Mouse (Mus musculus) CH12.LX (cell line): ENCODE measurements around the gene Olfr221. TPM values are rescaled to one million over a fixed set of nuclear protein-coding genes. Genes with fewer than 3 reads are reported as not detected.

Experiments used
- DNase-seq: peaks from one replicate; pipeline ENCODE4 v3.0.0-alpha.2; 2013; ENCODE audit errors: extremely low read depth
- H3K27ac ChIP-seq: 2 replicates; pipeline ENCODE4 v1.5.1; 2012; ENCODE audit warnings: low read depth, mild to moderate bottlenecking, control low read depth, moderate library complexity; ENCODE audit not compliant: insufficient read depth
- H3K27me3 ChIP-seq: replicated peaks from 2 replicates; pipeline ENCODE3; 2012; ENCODE audit warnings: inconsistent platforms
- H3K36me3 ChIP-seq, 2 experiments: replicated peaks in 1 of 2; 2 replicates each; pipeline versions ENCODE3 to v1.6.1; 2012; ENCODE audit warnings: inconsistent platforms in 1 of 2, low read length in 1 of 2, mild to moderate bottlenecking in 1 of 2, mixed read lengths in 1 of 2, moderate library complexity in 1 of 2; ENCODE audit not compliant: control insufficient read depth in 1 of 2, insufficient read depth in 1 of 2
- H3K4me1 ChIP-seq, 2 experiments: 2 replicates each; pipeline ENCODE4 v1.6.1; 2012; ENCODE audit warnings: inconsistent platforms in 1 of 2, moderate library complexity in 1 of 2; ENCODE audit not compliant: insufficient read depth in 2 of 2, control insufficient read depth in 1 of 2
- H3K4me2 ChIP-seq: 2 replicates; pipeline ENCODE4 v1.6.1; 2012; ENCODE audit warnings: low read depth, mild to moderate bottlenecking, control low read depth; ENCODE audit not compliant: poor library complexity, insufficient read depth, severe bottlenecking
- H3K4me3 ChIP-seq, 3 experiments: fragments of 150-350 bp in 1 of 3; sonication (generic) in 1 of 3; replicated peaks in 1 of 3; 2 replicates each; pipeline versions ENCODE3 to v1.5.1; 2011 to 2012; ENCODE audit warnings: low read depth in 2 of 3, low read length in 2 of 3, mild to moderate bottlenecking in 2 of 3, moderate library complexity in 2 of 3, control low read depth in 1 of 3, improper control_type of control experiment in 1 of 3, inconsistent platforms in 1 of 3, mixed read lengths in 1 of 3; ENCODE audit not compliant: poor library complexity in 1 of 3
- H3K79me2 ChIP-seq: replicated peaks from 2 replicates; pipeline ENCODE4 v1.6.1; 2012; ENCODE audit warnings: mild to moderate bottlenecking, moderate library complexity; ENCODE audit not compliant: control insufficient read depth, poor library complexity, insufficient read depth, severe bottlenecking; ENCODE audit errors: extremely low read depth
- H3K9ac ChIP-seq: 2 replicates; pipeline ENCODE4 v1.6.1; 2012; ENCODE audit warnings: low read depth, mild to moderate bottlenecking, control low read depth, moderate library complexity; ENCODE audit not compliant: insufficient read depth
- H3K9me3 ChIP-seq: replicated peaks from 2 replicates; pipeline ENCODE3; 2012; ENCODE audit warnings: low read length, inconsistent platforms, mixed read lengths
- BHLHE40 ChIP-seq: IDR thresholded peaks from 2 replicates; pipeline ENCODE4 v1.6.1; 2011; ENCODE audit warnings: mild to moderate bottlenecking, low read depth, low read length, improper control_type of control experiment
- CHD1 ChIP-seq: IDR thresholded peaks from 2 replicates; pipeline ENCODE4 v1.6.1; 2012; ENCODE audit warnings: low read depth, low read length, improper control_type of control experiment, inconsistent platforms
- CTCF ChIP-seq, 2 experiments: IDR thresholded peaks in 1 of 2; conservative IDR thresholded peaks in 1 of 2; 2 replicates each; pipeline ENCODE4 v1.5.1; 2011 to 2012; ENCODE audit warnings: low read depth in 2 of 2, low read length in 2 of 2, improper control_type of control experiment in 1 of 2, inconsistent platforms in 1 of 2, mild to moderate bottlenecking in 1 of 2, moderate library complexity in 1 of 2
- E2F4 ChIP-seq: IDR thresholded peaks from 2 replicates; pipeline ENCODE4 v1.6.1; 2011; ENCODE audit warnings: low read depth, low read length, improper control_type of control experiment; ENCODE audit not compliant: insufficient replicate concordance
- GABPA ChIP-seq: IDR thresholded peaks from 2 replicates; pipeline ENCODE4 v1.6.1; 2012; ENCODE audit warnings: low read depth, low read length, improper control_type of control experiment, inconsistent platforms; ENCODE audit not compliant: insufficient replicate concordance
- JUN ChIP-seq: IDR thresholded peaks from 2 replicates; pipeline ENCODE4 v1.6.1; 2011; ENCODE audit warnings: low read depth, mild to moderate bottlenecking, low read length, improper control_type of control experiment, moderate library complexity; ENCODE audit not compliant: insufficient read depth
- JUND ChIP-seq: conservative IDR thresholded peaks from 2 replicates; pipeline ENCODE4 v1.6.1; 2011; ENCODE audit warnings: low read depth, low read length, improper control_type of control experiment
- MAFK ChIP-seq: IDR thresholded peaks from 2 replicates; pipeline ENCODE4 v1.6.1; 2011; ENCODE audit warnings: low read length, improper control_type of control experiment; ENCODE audit not compliant: insufficient replicate concordance
- MAX ChIP-seq: IDR thresholded peaks from 2 replicates; pipeline ENCODE4 v1.6.1; 2011; ENCODE audit warnings: low read length, improper control_type of control experiment
- MXI1 ChIP-seq: IDR thresholded peaks from 2 replicates; pipeline ENCODE4 v1.6.1; 2011; ENCODE audit warnings: mild to moderate bottlenecking, low read depth, low read length, improper control_type of control experiment
- MYC ChIP-seq: IDR thresholded peaks from 2 replicates; pipeline ENCODE4 v1.6.1; 2011; ENCODE audit warnings: low read depth, mild to moderate bottlenecking, improper control_type of control experiment, low read length
- NRF1 ChIP-seq: IDR thresholded peaks from 2 replicates; pipeline ENCODE4 v1.6.1; 2014; ENCODE audit warnings: low read depth, mild to moderate bottlenecking, inconsistent platforms, low read length, improper control_type of control experiment, moderate library complexity
- PAX5 ChIP-seq: IDR thresholded peaks from 2 replicates; pipeline ENCODE4 v1.6.1; 2012; ENCODE audit warnings: low read length, inconsistent platforms, mixed read lengths
- POLR2A ChIP-seq: IDR thresholded peaks from 2 replicates; pipeline ENCODE4 v1.6.1; 2011; ENCODE audit warnings: low read depth, mild to moderate bottlenecking, improper control_type of control experiment, low read length
- POLR2AphosphoS2 ChIP-seq: IDR thresholded peaks from 2 replicates; pipeline ENCODE4 v1.6.1; 2011; ENCODE audit warnings: low read depth, low read length, improper control_type of control experiment
- RAD21 ChIP-seq: IDR thresholded peaks from 2 replicates; pipeline ENCODE4 v1.6.1; 2011; ENCODE audit warnings: low read depth, mild to moderate bottlenecking, low read length, improper control_type of control experiment, moderate library complexity
- RCOR1 ChIP-seq: conservative IDR thresholded peaks from 2 replicates; pipeline ENCODE4 v1.6.1; 2012; ENCODE audit warnings: low read depth, mild to moderate bottlenecking, inconsistent platforms, low read length, improper control_type of control experiment
- SIN3A ChIP-seq: IDR thresholded peaks from 2 replicates; pipeline ENCODE4 v1.6.1; 2012; ENCODE audit warnings: low read length, improper control_type of control experiment, inconsistent platforms
- SMC3 ChIP-seq: IDR thresholded peaks from 2 replicates; pipeline ENCODE4 v1.6.1; 2011; ENCODE audit warnings: low read depth, low read length, improper control_type of control experiment
- TBP ChIP-seq: conservative IDR thresholded peaks from 2 replicates; pipeline ENCODE4 v1.6.1; 2011; ENCODE audit warnings: low read depth, low read length, improper control_type of control experiment
- TCF12 ChIP-seq: IDR thresholded peaks from 2 replicates; pipeline ENCODE4 v1.6.1; 2014; ENCODE audit warnings: low read depth, mild to moderate bottlenecking, inconsistent platforms, low read length, improper control_type of control experiment
- UBTF ChIP-seq: IDR thresholded peaks from 2 replicates; pipeline ENCODE4 v1.6.1; 2012; ENCODE audit warnings: low read depth, mild to moderate bottlenecking, inconsistent platforms, low read length, improper control_type of control experiment, moderate library complexity
- USF1 ChIP-seq: IDR thresholded peaks from 2 replicates; pipeline ENCODE4 v1.6.1; 2014; ENCODE audit warnings: low read depth, mild to moderate bottlenecking, inconsistent platforms, low read length, improper control_type of control experiment
- USF2 ChIP-seq: conservative IDR thresholded peaks from 2 replicates; pipeline ENCODE4 v1.6.1; 2011; ENCODE audit warnings: low read depth, low read length, improper control_type of control experiment
- ZC3H11A ChIP-seq: IDR thresholded peaks from 2 replicates; pipeline ENCODE4 v1.6.1; 2012; ENCODE audit warnings: low read depth, mild to moderate bottlenecking, inconsistent platforms, low read length, improper control_type of control experiment
- ZKSCAN1 ChIP-seq: IDR thresholded peaks from 2 replicates; pipeline ENCODE4 v1.6.1; 2012; ENCODE audit warnings: low read depth, inconsistent platforms, low read length, improper control_type of control experiment, borderline replicate concordance
- ZMIZ1 ChIP-seq: IDR thresholded peaks from 2 replicates; pipeline ENCODE4 v1.6.1; 2012; ENCODE audit warnings: low read depth, mild to moderate bottlenecking, inconsistent platforms, low read length, improper control_type of control experiment
- ZNF384 ChIP-seq: IDR thresholded peaks from 2 replicates; pipeline ENCODE4 v1.6.1; 2012; ENCODE audit warnings: low read depth, low read length, improper control_type of control experiment, inconsistent platforms
- dilution Hi-C: fragments of 300-500 bp; cut with MboI; formaldehyde crosslinking; loops from 2 replicates; pipeline ENCODE4 v1.14.3; 2020; ENCODE audit warnings: low sequenced_read_pairs; ENCODE audit not compliant: extremely low pct_unique_long_range_greater_than_20kb, extremely low pct_ligation_motif_present
- in situ Hi-C: fragments of 300-500 bp; cut with MboI; formaldehyde crosslinking; loops from 3 replicates; pipeline ENCODE4 v1.14.3; 2019; ENCODE audit warnings: low sequenced_read_pairs, low pct_ligation_motif_present, low pct_unique_long_range_greater_than_20kb, mixed read lengths
- polyA plus RNA-seq: library from polyadenylated mRNA; unstranded; fragments of >175 nt; gene quantifications from 2 replicates; pipeline ENCODE4 v1.2.1, GENCODE M21; 2012; ENCODE audit warnings: low read depth; ENCODE audit not compliant: insufficient read length
- total RNA-seq, 2 experiments: library from RNA; depleted of rRNA; stranded (reverse); fragments of 300-350 nt in 1 of 2; fragments of >200 nt in 1 of 2; gene quantifications; 2 replicates each; pipeline ENCODE4 v1.2.3; 2012 to 2014

Olfr221 gene
- total and polyA plus RNA-seq, 3 experiments: not detected

DNA sequence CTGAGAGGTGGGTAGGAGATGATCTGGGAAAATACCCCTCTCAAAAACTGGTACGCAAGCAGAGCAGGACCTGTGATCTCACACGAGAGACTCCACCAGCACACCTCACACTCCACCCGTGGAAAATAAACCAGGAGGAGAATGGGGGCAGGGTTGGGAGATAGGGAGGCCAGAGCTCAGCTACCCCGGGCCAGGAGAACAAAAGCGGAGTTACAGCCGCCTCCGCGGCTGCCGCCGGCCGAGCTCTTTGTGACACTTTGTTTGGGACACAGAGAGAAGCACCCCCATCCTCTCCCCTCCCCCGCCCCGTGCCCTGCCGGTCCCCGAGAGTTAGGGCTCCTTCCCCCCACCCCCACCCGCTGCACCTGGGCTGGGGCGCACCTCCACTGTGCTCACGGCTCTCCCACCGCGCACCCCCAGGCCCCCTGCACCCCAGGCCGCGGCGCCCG is 28.5 kb downstream of the Olfr221 start:
- DNase-seq: no peak
- dilution Hi-C loops: no loop called here
- no peak for TF ChIP-seq TBP
- TF ChIP-seq MXI1: no peak
- no peak for TF ChIP-seq CHD1
- TF ChIP-seq PAX5: no peak
- no peak for TF ChIP-seq SIN3A
- no peak for TF ChIP-seq BHLHE40
- TF ChIP-seq CTCF (conservative IDR thresholded peaks at IDR 0.05 in 1 of 2, IDR thresholded peaks at IDR 0.05 in 1 of 2; ENCODE audit: low read depth in 2 of 2, low read length in 2 of 2): no peak
- TF ChIP-seq E2F4: no peak
- no peak for TF ChIP-seq GABPA
- TF ChIP-seq USF1: no peak
- no peak for TF ChIP-seq MAX
- no peak for TF ChIP-seq POLR2A
- TF ChIP-seq NRF1: no peak
- no peak for TF ChIP-seq UBTF
- TF ChIP-seq ZMIZ1: no peak
- no peak for TF ChIP-seq USF2
- TF ChIP-seq SMC3: no peak
- TF ChIP-seq ZKSCAN1: no peak
- no peak for TF ChIP-seq ZNF384

DNA sequence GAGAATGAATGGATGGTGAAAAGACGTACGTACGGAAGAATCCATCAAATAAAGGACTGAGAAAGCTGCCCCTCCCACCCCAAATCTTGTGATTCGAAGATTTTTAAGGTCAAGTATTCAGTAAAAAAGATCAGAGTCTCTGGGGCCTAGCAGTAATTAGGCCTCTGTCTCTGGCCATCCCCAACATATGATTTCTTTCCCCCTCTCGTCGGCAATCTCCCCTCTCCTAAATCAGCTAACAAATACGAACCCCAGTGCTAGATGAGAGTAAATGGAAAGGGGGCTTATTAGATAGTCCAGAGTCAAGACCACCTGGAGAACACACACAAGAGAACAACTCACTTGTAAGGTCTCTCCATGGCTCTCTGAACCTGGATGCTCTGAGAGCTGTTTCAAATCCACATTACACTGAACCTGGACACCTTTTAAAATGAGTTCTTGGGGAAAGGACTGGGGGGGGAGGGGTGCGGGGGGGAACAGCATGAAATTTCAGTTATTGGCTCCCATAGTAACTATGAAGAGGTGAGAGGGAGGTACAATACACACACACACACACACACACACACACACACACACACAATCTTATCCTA is 29.1 kb downstream of the Olfr221 start:
- Histone ChIP-seq H3K9ac (no peak overlapping the region), H3K4me3 (no peak overlapping the region), H3K27me3 (no peaks in the 10 kb centered on the region), H3K4me2 (no peak overlapping the region), H3K4me1 (peaks cover 12 to 53% of the 10 kb centered on the region in 2 experiments), H3K9me3 (no peaks in the 10 kb centered on the region)
- no peak for DNase-seq
- dilution Hi-C loops: no loop called here
- TF ChIP-seq NRF1 (no peak), UBTF (no peak), MXI1 (no peak), TBP (no peak), RCOR1 (no peak), POLR2A (no peak), POLR2AphosphoS2 (no peak), ZC3H11A (no peak), ZMIZ1 (no peak), E2F4 (no peak), JUND (no peak), JUN (no peak), TCF12 (no peak), MAFK (no peak), MYC (no peak), RAD21 (no peak)
- TF ChIP-seq, all 38 proteins: peak for 0
- no peaks in the 10 kb centered on the region for H3K79me2 ChIP-seq
- H3K27ac ChIP-seq: no peak overlapping the region
- peaks cover 11 to 28% of the 10 kb centered on the region in 2 experiments for H3K36me3 ChIP-seq
- in situ Hi-C loops: no loop called here

More for the DNA sequence above, 28.5 kb downstream of the Olfr221 start:
- no peak overlapping the region for H3K27ac ChIP-seq
- no peaks in the 10 kb centered on the region for H3K9me3 ChIP-seq
- H3K9ac ChIP-seq: peak overlapping the region; percentile 96; the same call in 1 of the 2 replicates
- peaks cover 19 to 53% of the 10 kb centered on the region in 2 experiments for H3K4me1 ChIP-seq
- no peak overlapping the region for H3K4me3 ChIP-seq
- H3K79me2 ChIP-seq: no peaks in the 10 kb centered on the region; the same call in 1 of the 2 replicates
- peaks cover 5 to 26% of the 10 kb centered on the region in 2 experiments for H3K36me3 ChIP-seq
- H3K27me3 ChIP-seq: no peaks in the 10 kb centered on the region
- peak overlapping the region; percentile 85 for H3K4me2 ChIP-seq
- in situ Hi-C loops: no loop called here
